Mouse (Mus musculus) heart, embryonic 11.5 days (tissue): ENCODE results near the gene Dusp3. TPM values are rescaled to one million over a fixed set of nuclear protein-coding genes. Genes with fewer than 3 reads are reported as not detected.

Source experiments
- ATAC-seq: fragments of 200-750 bp; cut with Nextera tagmentation; replicated peaks from 2 replicates; pipeline ENCODE4 v1.8.0; 2017; ENCODE audit warnings: moderate library complexity; ENCODE audit not compliant: insufficient number of reproducible peaks, low FRiP score, low TSS enrichment
- H3K27ac ChIP-seq: fragments of 300-500 bp; sonication (generic); 2 replicates; pipeline ENCODE4 v1.5.1; 2014; ENCODE audit warnings: mild to moderate bottlenecking, low read depth, low read length
- H3K27me3 ChIP-seq: fragments of 300-500 bp; sonication (generic); 2 replicates; pipeline ENCODE4 v1.6.1; 2014; ENCODE audit warnings: mild to moderate bottlenecking, low read length, mixed read lengths; ENCODE audit not compliant: control insufficient read depth, insufficient read depth
- H3K36me3 ChIP-seq: fragments of 300-500 bp; sonication (generic); 2 replicates; pipeline ENCODE4 v1.6.1; 2014; ENCODE audit warnings: mild to moderate bottlenecking, low read length, moderate library complexity, mixed read lengths; ENCODE audit not compliant: control insufficient read depth, insufficient read depth
- H3K4me1 ChIP-seq: fragments of 300-500 bp; sonication (generic); 2 replicates; pipeline ENCODE4 v1.6.1; 2014; ENCODE audit warnings: low read length; ENCODE audit not compliant: control insufficient read depth, insufficient read depth
- H3K4me2 ChIP-seq: fragments of 300-500 bp; sonication (generic); 2 replicates; pipeline ENCODE4 v1.6.1; 2014; ENCODE audit warnings: mild to moderate bottlenecking, moderate library complexity
- H3K4me3 ChIP-seq: fragments of 300-500 bp; sonication (generic); 2 replicates; pipeline ENCODE4 v1.5.1; 2014; ENCODE audit warnings: low read depth, low read length
- H3K9ac ChIP-seq: fragments of 300-500 bp; sonication (generic); 2 replicates; pipeline ENCODE4 v1.6.1; 2014; ENCODE audit warnings: mild to moderate bottlenecking, low read depth, low read length, moderate library complexity
- H3K9me3 ChIP-seq: fragments of 300-500 bp; sonication (generic); replicated peaks from 2 replicates; pipeline ENCODE4 v1.6.1; 2016; ENCODE audit warnings: low read length; ENCODE audit not compliant: control insufficient read depth
- WGBS: fragments of 180-500 bp; shearing (Covaris S2); extraction: QIAGEN DNeasy Blood & Tissue Kit; methylation state at CpG from one replicate; pipeline ENCODE4 v1.1.7; 2014; ENCODE audit not compliant: insufficient replicate concordance; 5-methylcytosine and 5-hydroxymethylcytosine counted together
- polyA plus RNA-seq: library from polyadenylated mRNA; unstranded; fragments of >200 nt; fragmentation: Nextera tagmentation; extraction: Ambion mirVana; gene quantifications from 2 replicates; pipeline ENCODE4 v1.2.1, GENCODE M21; 2014

Gene Dusp3
- polyA plus RNA-seq, 1 experiment from 2014 or later, result 49.4 TPM

- WGBS, result under 1% methylated on average over 5 of the region's 5 CpGs
- peaks cover 35% of the 10 kb centered on the region for H3K27me3 ChIP-seq
- no peak overlapping the region for H3K27ac ChIP-seq
- peaks cover 14% of the 10 kb centered on the region for H3K4me1 ChIP-seq
- peak overlapping the region; percentile 10 for H3K4me2 ChIP-seq
- 0 out of 2 replicates have a peak, but pooled peaks have one; percentile 43 for ATAC-seq
- H3K36me3 ChIP-seq, result 0 out of 2 replicates have a peak, but pooled peaks cover 2% of the 10 kb centered on the region
- H3K9ac ChIP-seq, result no peak overlapping the region; the same call in 1 of the 2 replicates
- H3K9me3 ChIP-seq, result no peaks in the 10 kb centered on the region
- no peak overlapping the region for H3K4me3 ChIP-seq
Observed at GRCm38 (mm10) chr11:101968791-101969190, 18.0 kb downstream of the Dusp3 start.

- 6% methylated on average over 7 of the region's 7 CpGs for WGBS
- peak overlapping the region; percentile 18; the same call in 1 of the 2 replicates for H3K9ac ChIP-seq
- peak overlapping the region; percentile 10 for H3K4me2 ChIP-seq
- ATAC-seq, result no peak
- H3K27me3 ChIP-seq, result peaks cover 39% of the 10 kb centered on the region
- peak overlapping the region; percentile 32; the same call in 1 of the 2 replicates for H3K27ac ChIP-seq
- H3K4me1 ChIP-seq, result peaks cover 14% of the 10 kb centered on the region
- H3K9me3 ChIP-seq, result no peaks in the 10 kb centered on the region
- no peak overlapping the region for H3K4me3 ChIP-seq
- H3K36me3 ChIP-seq, result 0 out of 2 replicates have a peak, but pooled peaks cover 2% of the 10 kb centered on the region
Observed at GRCm38 (mm10) chr11:101968311-101968710, 18.5 kb downstream of the Dusp3 start.

- Histone ChIP-seq H3K27me3 (peaks cover 47% of the 10 kb centered on the region), H3K27ac (no peak within 1 kb of the TSS; the same call in 1 of the 2 replicates), H3K9me3 (no peaks in the 10 kb centered on the region), H3K4me2 (peak within 1 kb of the TSS; percentile 95), H3K36me3 (0 out of 2 replicates have a peak, but pooled peaks cover 1% of the 10 kb centered on the region), H3K9ac (peak within 1 kb of the TSS; percentile 8; the same call in 1 of the 2 replicates), H3K4me3 (no peak within 1 kb of the TSS; the same call in 1 of the 2 replicates), H3K4me1 (peaks cover 19% of the 10 kb centered on the region)
- ATAC-seq, result no peak
- 22% methylated on average over 10 of the region's 10 CpGs for WGBS
Observed at GRCm38 (mm10) chr11:101966965-101967614, 19.7 kb downstream of the Dusp3 start, which contains the start of gene Sost. TSS of gene Sost (minus strand) at chr11:101967015.

- H3K4me2 ChIP-seq, result peak overlapping the region; percentile 95
- 20% methylated on average over 2 of the region's 2 CpGs for WGBS
- peaks cover 19% of the 10 kb centered on the region for H3K4me1 ChIP-seq
- no peaks in the 10 kb centered on the region for H3K9me3 ChIP-seq
- H3K36me3 ChIP-seq, result no peaks in the 10 kb centered on the region
- no peak overlapping the region for H3K27ac ChIP-seq
- H3K27me3 ChIP-seq, result peaks cover 61% of the 10 kb centered on the region
- no peak overlapping the region for H3K4me3 ChIP-seq
- no peak overlapping the region for H3K9ac ChIP-seq
- ATAC-seq, result no peak
Observed at GRCm38 (mm10) chr11:101965553-101965952, 21.3 kb downstream of the Dusp3 start.

- ATAC-seq, result no peak
- WGBS, result 5% methylated on average over 8 of the region's 8 CpGs
- H3K36me3 ChIP-seq, result no peaks in the 10 kb centered on the region
- peak overlapping the region; percentile 53 for H3K4me3 ChIP-seq
- H3K4me2 ChIP-seq, result peak overlapping the region; percentile 95
- H3K9ac ChIP-seq, result no peak overlapping the region; the same call in 1 of the 2 replicates
- H3K27ac ChIP-seq, result no peak overlapping the region
- peaks cover 62% of the 10 kb centered on the region for H3K27me3 ChIP-seq
- H3K4me1 ChIP-seq, result peaks cover 19% of the 10 kb centered on the region
- no peaks in the 10 kb centered on the region for H3K9me3 ChIP-seq
Observed at GRCm38 (mm10) chr11:101964647-101965046, 22.2 kb downstream of the Dusp3 start.

GRCm38 (mm10) chr11:101963473-101964291 is 23.1 kb downstream of the Dusp3 start:
- Histone ChIP-seq H3K27me3 (peaks cover 62% of the 10 kb centered on the region), H3K4me1 (peaks cover 18% of the 10 kb centered on the region), H3K27ac (0 out of 2 replicates have a peak overlapping the region, but pooled peaks have one; percentile 25), H3K36me3 (no peaks in the 10 kb centered on the region), H3K9me3 (no peaks in the 10 kb centered on the region), H3K9ac (peak overlapping the region; percentile 70), H3K4me3 (peak overlapping the region; percentile 53), H3K4me2 (peak overlapping the region; percentile 95)
- ATAC-seq, result no peak
- WGBS, result under 1% methylated on average over 77 of the region's 78 CpGs

GRCm38 (mm10) chr11:101963043-101963442 is 23.8 kb downstream of the Dusp3 start:
- Histone ChIP-seq H3K36me3 (no peaks in the 10 kb centered on the region), H3K4me1 (peaks cover 13% of the 10 kb centered on the region; the same call in 1 of the 2 replicates), H3K9me3 (no peaks in the 10 kb centered on the region), H3K9ac (peak overlapping the region; percentile 70; the same call in 1 of the 2 replicates), H3K27me3 (peaks cover 62% of the 10 kb centered on the region), H3K4me3 (peak overlapping the region; percentile 53), H3K4me2 (peak overlapping the region; percentile 95), H3K27ac (no peak overlapping the region)
- no peak; the same call in 1 of the 2 replicates for ATAC-seq
- WGBS, result 4% methylated on average over 11 of the region's 11 CpGs

- WGBS, result 67% methylated on average over 5 of the region's 5 CpGs
- ATAC-seq, result no peak
- Histone ChIP-seq H3K4me3 (no peak overlapping the region), H3K4me2 (no peak overlapping the region), H3K36me3 (no peaks in the 10 kb centered on the region), H3K9ac (no peak overlapping the region), H3K4me1 (peaks cover 10% of the 10 kb centered on the region), H3K9me3 (no peaks in the 10 kb centered on the region), H3K27me3 (peaks cover 18% of the 10 kb centered on the region), H3K27ac (no peak overlapping the region)
Observed at GRCm38 (mm10) chr11:101957476-101957875, 29.3 kb downstream of the Dusp3 start.
